Mouse (Mus musculus) lung, postnatal 0 days (tissue): ENCODE data around the gene Glg1. TPM values are rescaled to one million over a fixed set of nuclear protein-coding genes. Genes with fewer than 3 reads are reported as not detected.
"Not testable (repeated sequence)": the region's sequence is repeated elsewhere in the genome, so short reads cannot be mapped to it uniquely, and the experiment has no call there.

ENCODE experiments used
- ATAC-seq: fragments of 200-750 bp; cut with Nextera tagmentation; 2 replicates; pipeline ENCODE4 v1.8.0; 2017; ENCODE audit warnings: moderate library complexity
- DNase-seq: peaks from one replicate; pipeline ENCODE4 v3.0.0-alpha.2; 2016; ENCODE audit warnings: low spot score
- H3K27ac ChIP-seq: fragments of 300-500 bp; sonication (generic); 2 replicates; pipeline ENCODE4 v1.5.1; 2014; ENCODE audit warnings: antibody characterized with exemption, mild to moderate bottlenecking, low read length, mixed read lengths
- H3K27me3 ChIP-seq: fragments of 300-500 bp; sonication (generic); replicated peaks from 2 replicates; pipeline ENCODE4 v1.6.1; 2014; ENCODE audit warnings: low read length, mixed read lengths; ENCODE audit not compliant: insufficient read depth
- H3K36me3 ChIP-seq: fragments of 300-500 bp; sonication (generic); 2 replicates; pipeline ENCODE4 v1.6.1; 2014; ENCODE audit warnings: low read length, mixed read lengths; ENCODE audit not compliant: insufficient read depth
- H3K4me1 ChIP-seq: fragments of 300-500 bp; sonication (generic); 2 replicates; pipeline ENCODE4 v1.6.1; 2014; ENCODE audit warnings: antibody characterized with exemption, low read depth, low read length, mixed read lengths; ENCODE audit not compliant: insufficient read depth
- H3K4me2 ChIP-seq: fragments of 300-500 bp; sonication (generic); replicated peaks from 2 replicates; pipeline ENCODE4 v1.6.1; 2014; ENCODE audit warnings: low read depth, mild to moderate bottlenecking, low read length, moderate library complexity, mixed read lengths
- H3K4me3 ChIP-seq: fragments of 300-500 bp; sonication (generic); 2 replicates; pipeline ENCODE4 v1.5.1; 2014; ENCODE audit warnings: low read depth, low read length
- H3K9ac ChIP-seq: fragments of 300-500 bp; sonication (generic); replicated peaks from 2 replicates; pipeline ENCODE4 v1.6.1; 2014; ENCODE audit warnings: low read depth, mild to moderate bottlenecking
- H3K9me3 ChIP-seq: fragments of 300-500 bp; sonication (generic); 2 replicates; pipeline ENCODE4 v1.6.1; 2016; ENCODE audit warnings: low read length, mixed read lengths
- CTCF ChIP-seq: IDR thresholded peaks from 2 replicates; pipeline ENCODE4 v1.5.1; 2016; ENCODE audit warnings: antibody characterized with exemption, mild to moderate bottlenecking
- EP300 ChIP-seq: IDR thresholded peaks from 2 replicates; pipeline ENCODE4 v1.6.1; 2016; ENCODE audit warnings: antibody characterized with exemption, mild to moderate bottlenecking, control low read depth
- WGBS: fragments of 180-500 bp; shearing (Covaris S2); extraction: QIAGEN DNeasy Blood & Tissue Kit; methylation state at CpG from one replicate; pipeline ENCODE4 v1.1.7; 2014; 5-methylcytosine and 5-hydroxymethylcytosine counted together
- polyA plus RNA-seq: library from polyadenylated mRNA; unstranded; fragments of >200 nt; fragmentation: Nextera tagmentation; extraction: Ambion mirVana; gene quantifications from 2 replicates; pipeline ENCODE4 v1.2.1, GENCODE M21; 2015

The Glg1 gene
- polyA plus RNA-seq, result 41.6 and 50.5 TPM in 2 replicates

DNA sequence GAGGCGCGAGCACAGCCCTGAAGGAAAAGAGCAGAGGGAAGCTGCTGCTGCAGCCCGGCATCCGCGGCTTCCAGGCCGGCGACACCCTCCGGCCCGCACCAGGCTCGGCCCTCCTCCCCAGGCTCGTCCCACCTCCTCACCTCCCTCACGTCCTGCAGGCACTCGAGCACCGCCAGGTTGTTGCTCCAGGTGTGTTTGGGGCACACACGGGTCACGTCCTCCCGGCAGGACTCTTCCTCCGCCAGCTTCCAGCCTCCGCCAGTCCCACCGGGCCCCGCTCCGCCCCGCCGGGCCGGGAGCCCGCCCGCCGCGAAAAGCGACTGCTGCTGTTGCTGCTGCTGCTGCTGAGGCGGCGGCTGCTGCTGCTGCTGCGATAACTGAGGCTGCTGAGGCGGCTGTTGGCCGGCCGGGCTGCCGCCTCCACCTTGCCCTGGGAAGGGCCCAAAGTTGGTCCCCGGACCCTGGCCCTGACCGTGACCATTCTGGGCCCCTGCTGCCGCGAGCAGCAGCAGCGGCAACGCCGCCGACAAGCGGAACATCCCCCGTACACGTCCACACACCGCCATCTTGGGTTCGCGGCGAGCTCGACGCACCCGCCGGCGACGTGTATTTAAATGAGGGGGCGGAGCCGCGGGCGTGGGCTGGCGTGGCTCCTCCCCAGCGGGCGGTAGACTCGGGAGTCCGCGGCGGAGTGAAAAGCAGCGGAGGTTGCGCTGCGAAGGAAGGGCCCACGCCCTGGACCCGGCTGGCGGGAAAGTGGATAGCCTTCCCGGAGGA, at the start of gene Glg1:
TSS of gene Glg1 (minus strand) at position 586 of the 777 bp plus-strand sequence.
- Histone ChIP-seq H3K9me3 (no peaks in the 10 kb centered on the region), H3K4me3 (peak within 1 kb of the TSS; percentile 98), H3K27me3 (no peaks in the 10 kb centered on the region), H3K4me2 (peak within 1 kb of the TSS; percentile 66), H3K9ac (peak within 1 kb of the TSS; percentile 83), H3K36me3 (no peaks in the 10 kb centered on the region), H3K27ac (peak within 1 kb of the TSS; percentile 94), H3K4me1 (no peaks in the 10 kb centered on the region)
- ATAC-seq (peak; percentile 97), DNase-seq (peak; percentile 96)
- WGBS, result 1% methylated on average over 74 of the region's 76 CpGs
- no peak for TF ChIP-seq EP300
- TF ChIP-seq CTCF, result peak; percentile 3; the same call in 1 of the 2 replicates

DNA sequence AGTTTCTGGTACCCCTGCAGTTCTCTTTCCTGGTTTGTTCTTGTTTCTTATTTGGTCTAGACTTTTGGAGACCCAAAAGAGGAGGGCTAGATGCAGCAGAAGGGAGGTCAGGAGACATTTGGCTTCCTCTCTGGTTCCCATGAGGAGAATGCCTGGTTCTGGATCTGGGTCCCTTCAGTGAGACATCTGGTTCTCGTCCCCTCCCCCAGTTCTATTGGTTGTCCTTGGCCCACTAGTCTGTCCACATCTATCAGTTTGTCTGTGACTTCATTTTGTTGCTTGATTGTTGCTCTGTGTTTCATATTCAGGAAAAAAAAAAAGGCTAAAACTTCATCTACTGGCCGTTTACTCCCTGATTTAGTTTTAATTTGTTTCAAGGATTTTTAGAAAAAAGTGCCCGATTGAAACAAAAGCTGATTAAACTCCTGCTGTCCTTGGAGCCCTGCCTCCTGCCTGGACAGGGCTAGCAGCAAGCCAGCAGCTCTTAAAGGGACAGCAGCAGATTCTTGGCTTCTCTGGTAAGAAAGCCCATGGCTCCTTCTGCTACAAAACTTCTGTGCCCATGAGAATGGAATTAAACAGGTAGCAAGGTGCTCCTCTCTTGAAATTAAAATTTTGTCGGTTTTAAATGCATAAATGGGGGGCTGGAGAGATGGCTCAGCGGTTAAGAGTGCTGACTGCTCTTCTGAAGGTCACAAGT, 46.2 kb upstream of the Glg1 start:
- H3K9ac ChIP-seq, result no peak overlapping the region
- no peak for DNase-seq
- 26% methylated on average over 5 of the region's 5 CpGs for WGBS
- H3K27me3 ChIP-seq, result no peaks in the 10 kb centered on the region
- no peak overlapping the region for H3K27ac ChIP-seq
- H3K4me2 ChIP-seq, result no peak overlapping the region
- H3K4me1 ChIP-seq, result no peaks in the 10 kb centered on the region
- no peaks in the 10 kb centered on the region for H3K9me3 ChIP-seq
- no peak overlapping the region for H3K4me3 ChIP-seq
- TF ChIP-seq CTCF (no peak), EP300 (no peak)
- no peaks in the 10 kb centered on the region for H3K36me3 ChIP-seq
- ATAC-seq, result no peak

DNA sequence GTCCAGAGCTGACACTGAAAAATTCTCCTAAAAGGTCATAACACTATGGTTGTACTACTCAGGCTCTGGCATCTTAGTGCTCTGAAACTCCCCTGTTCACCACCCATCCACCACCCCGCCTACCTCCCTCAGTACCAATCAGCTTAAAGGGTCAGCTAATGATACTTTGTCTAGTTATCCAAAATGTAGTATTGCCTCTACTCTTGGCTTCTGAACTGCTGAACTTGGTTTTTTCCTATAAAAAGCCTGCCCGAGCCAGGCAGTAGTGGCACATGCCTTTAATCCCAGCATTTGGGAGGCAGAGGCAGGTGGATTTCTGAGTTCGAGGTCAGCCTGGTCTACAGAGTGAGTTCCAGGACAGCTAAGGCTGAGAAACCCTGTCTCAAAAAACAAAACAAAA, 45.3 kb upstream of the Glg1 start:
- H3K4me2 ChIP-seq, result no peak overlapping the region
- H3K9me3 ChIP-seq, result no peaks in the 10 kb centered on the region
- no peak overlapping the region for H3K9ac ChIP-seq
- H3K36me3 ChIP-seq, result no peaks in the 10 kb centered on the region
- DNase-seq (no peak), ATAC-seq (no peak)
- H3K4me3 ChIP-seq, result no peak overlapping the region
- H3K27me3 ChIP-seq, result no peaks in the 10 kb centered on the region
- H3K4me1 ChIP-seq, result no peaks in the 10 kb centered on the region
- no peak overlapping the region for H3K27ac ChIP-seq
- 85% methylated on average over 3 of the region's 3 CpGs for whole genome bisulfite sequencing
- no peak for TF ChIP-seq EP300

DNA sequence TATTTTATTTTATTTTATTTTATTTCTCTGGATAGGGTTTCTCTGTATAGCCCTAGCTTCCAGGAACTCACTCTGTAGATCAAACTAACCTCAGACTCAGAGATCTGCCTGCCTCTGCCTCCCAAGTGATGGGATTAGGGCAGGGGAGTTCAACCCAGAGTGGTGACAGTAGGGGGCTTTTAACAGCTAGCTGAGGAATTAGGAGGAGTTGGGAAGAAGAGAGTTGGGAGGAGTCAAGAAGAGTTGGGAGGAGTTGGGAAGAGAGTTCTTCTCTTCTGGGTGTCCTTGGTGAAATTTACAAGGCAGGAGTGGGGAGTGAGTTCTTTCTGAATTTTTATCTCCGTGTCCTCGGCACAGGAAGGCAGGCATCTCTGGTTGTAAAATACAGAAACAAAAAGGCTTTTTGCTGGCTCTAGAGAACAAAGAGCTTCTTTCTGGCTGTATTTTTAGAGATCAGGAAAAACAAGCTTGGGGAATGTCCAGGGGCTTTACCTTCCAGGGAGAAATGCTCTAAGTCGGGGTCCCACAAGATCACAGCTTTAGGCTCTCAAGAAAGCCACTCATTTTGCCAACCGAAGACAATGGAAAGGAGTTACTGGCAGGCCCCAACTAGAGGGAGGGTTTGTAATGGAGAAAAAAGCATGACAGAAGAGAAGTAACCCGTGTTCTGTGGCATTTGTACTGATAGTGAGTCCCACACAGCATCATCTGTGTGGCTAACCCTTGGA, 44.2 kb upstream of the Glg1 start:
- H3K27me3 ChIP-seq, H3K4me3 ChIP-seq, DNase-seq, H3K4me1 ChIP-seq, ATAC-seq, H3K36me3 ChIP-seq, H3K9me3 ChIP-seq, H3K9ac ChIP-seq, H3K27ac ChIP-seq, H3K4me2 ChIP-seq: not testable (repeated sequence)
- WGBS, result 54% methylated on average over 5 of the region's 5 CpGs

DNA sequence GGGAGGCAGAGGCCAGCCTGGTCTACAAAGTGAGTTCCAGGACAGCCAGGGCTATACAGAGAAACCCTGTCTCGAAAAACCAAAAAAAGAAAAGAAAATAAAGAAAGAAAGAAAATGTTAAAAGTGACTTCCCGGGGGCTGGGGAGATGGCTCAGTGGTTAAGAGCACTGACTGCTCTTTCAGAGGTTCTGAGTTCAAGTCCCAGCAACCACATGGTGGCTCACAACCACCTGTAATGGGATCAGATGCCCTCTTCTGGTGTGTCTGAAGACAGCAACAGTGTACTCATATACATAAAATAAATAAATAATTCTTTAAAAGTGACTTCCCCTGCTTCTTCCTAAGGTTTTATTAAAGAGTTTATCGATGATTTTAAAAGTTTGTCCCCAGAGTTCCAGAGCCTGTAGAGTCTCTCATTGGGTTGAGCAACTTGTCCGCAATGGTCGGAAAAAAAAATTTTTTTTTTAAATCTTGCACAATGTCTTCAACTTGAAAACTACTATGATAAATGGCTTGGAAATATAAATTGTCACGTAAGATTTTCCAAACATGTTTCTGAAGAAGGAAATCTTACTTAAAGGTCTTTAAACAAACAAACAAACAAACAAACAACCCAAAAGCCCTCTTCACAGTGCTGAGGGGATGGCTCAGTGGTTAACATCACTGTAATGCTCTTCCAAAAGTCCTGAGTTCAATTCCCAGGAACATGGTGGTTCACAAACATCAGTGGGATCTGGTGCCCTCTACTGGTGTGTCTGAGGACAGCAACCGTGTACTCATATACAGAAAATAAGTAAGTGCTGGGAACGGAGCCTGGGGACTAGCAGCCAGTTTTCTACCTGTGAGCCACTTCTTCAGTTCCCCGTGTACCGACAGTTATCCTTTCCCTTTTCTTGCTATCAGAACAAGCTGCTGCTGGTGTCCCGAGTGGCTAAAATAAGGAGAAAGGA, 41.9 kb upstream of the Glg1 start:
- 55% methylated on average over 11 of the region's 11 CpGs for WGBS
- H3K4me2 ChIP-seq, result peak overlapping the region; percentile 37; the same call in 1 of the 2 replicates
- no peaks in the 10 kb centered on the region for H3K27me3 ChIP-seq
- H3K9me3 ChIP-seq, result no peaks in the 10 kb centered on the region
- H3K4me3 ChIP-seq, result 0 out of 2 replicates have a peak overlapping the region, but pooled peaks have one; percentile 95
- H3K9ac ChIP-seq, result no peak overlapping the region
- H3K27ac ChIP-seq, result no peak overlapping the region
- TF ChIP-seq CTCF, result peak; percentile 44
- TF ChIP-seq EP300, result no peak
- H3K36me3 ChIP-seq, result no peaks in the 10 kb centered on the region
- ATAC-seq (no peak), DNase-seq (peak; percentile 42)
- H3K4me1 ChIP-seq, result no peaks in the 10 kb centered on the region
